Comparison of ENCODE assay signal across 21 mouse cellular contexts in genomic region chr6:38576096-38576495, GRCm38 (mm10).
"Had no signal": no experiment of that assay in that cellular context is flagged by ENCODE, and none has a peak within 500 bp of the region (broad histone marks: within the 10 kb centered on the region; RNA-seq: fewer than 3 reads in every experiment).

No protein-coding gene starts in this region.

- H3K27ac ChIP-seq: intestine, embryonic 15.5 days; kidney, embryonic 15.5 days; liver, embryonic 13.5 days; macrophage; midbrain, embryonic 10.5 days; neural tube, embryonic 12.5 days; neural tube, embryonic 15.5 days; stomach, postnatal 0 days had no signal

- H3K9ac ChIP-seq: intestine, embryonic 15.5 days; kidney, embryonic 15.5 days; liver, embryonic 13.5 days; neural tube, embryonic 12.5 days; neural tube, embryonic 15.5 days had no signal

- H3K9me3 ChIP-seq: intestine, embryonic 15.5 days; kidney, embryonic 15.5 days; liver, embryonic 13.5 days; megakaryocyte, embryonic 14.5 days; midbrain, embryonic 10.5 days; neural tube, embryonic 12.5 days; neural tube, embryonic 15.5 days had no signal

- H3K4me1 ChIP-seq: intestine, embryonic 15.5 days; kidney, embryonic 15.5 days; midbrain, embryonic 10.5 days; neural tube, embryonic 12.5 days; neural tube, embryonic 15.5 days had no signal

- H3K4me2 ChIP-seq: intestine, embryonic 15.5 days; kidney, embryonic 15.5 days; liver, embryonic 13.5 days; neural tube, embryonic 12.5 days; neural tube, embryonic 15.5 days had no signal

- ATAC-seq: intestine, embryonic 15.5 days had no signal

- H3K4me3 ChIP-seq: intestine, embryonic 15.5 days; kidney, embryonic 15.5 days; liver, embryonic 13.5 days; megakaryocyte, embryonic 14.5 days; midbrain, embryonic 10.5 days; neural tube, embryonic 12.5 days; neural tube, embryonic 15.5 days had no signal

- H3K27me3 ChIP-seq: intestine, embryonic 15.5 days; kidney, embryonic 15.5 days; liver, embryonic 13.5 days; megakaryocyte, embryonic 14.5 days; neural tube, embryonic 12.5 days; neural tube, embryonic 15.5 days had no signal

- DNase-seq: kidney, adult 11 months; kidney, adult 8-10 months; kidney, postnatal 10 days; kidney, postnatal 36 days; liver, embryonic 13.5 days; lung, adult 2 months; midbrain, embryonic 14.5 days; retina, postnatal 1 day; right cerebral cortex, postnatal 25 days; spleen, adult 18-20 months; thymus, adult 2 months; thymus, postnatal 14 days; thymus, postnatal 4 days had no signal
